Mouse (Mus musculus) adrenal gland (tissue): ENCODE measurements around the gene Klhl3.

Source experiments
- intact Hi-C: fragments of 180-260 bp; cut with DNase I; formaldehyde crosslinking; loops from one replicate; pipeline ENCODE4 v1.15.1; 2025
- microRNA-seq, 2 experiments: library from miRNA; unstranded; fragments of <30 nt; microRNA quantifications; one replicate each; pipeline ENCODE4; 2019

Gene Klhl3

DNA sequence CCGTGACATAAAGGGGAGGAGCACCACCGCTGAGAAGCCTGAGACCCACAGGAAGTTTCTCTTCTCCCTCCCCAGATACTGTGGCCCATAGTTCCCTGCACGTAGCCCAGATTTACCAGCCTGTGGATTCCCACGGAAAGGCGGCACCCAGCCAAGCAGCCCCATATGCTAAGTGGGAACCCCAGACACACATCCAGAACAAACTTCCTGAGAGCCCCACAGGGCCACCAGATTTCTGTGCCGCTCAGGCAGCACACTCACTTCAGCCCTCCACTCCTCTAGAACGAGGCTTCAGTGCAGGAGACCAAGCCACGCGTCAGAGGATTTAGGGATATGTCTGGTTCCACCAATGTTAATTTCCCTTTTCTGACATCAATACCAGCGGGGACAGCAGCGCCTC is 130.5 kb downstream of the Klhl3 start:
- intact Hi-C loops = no loop called here

DNA sequence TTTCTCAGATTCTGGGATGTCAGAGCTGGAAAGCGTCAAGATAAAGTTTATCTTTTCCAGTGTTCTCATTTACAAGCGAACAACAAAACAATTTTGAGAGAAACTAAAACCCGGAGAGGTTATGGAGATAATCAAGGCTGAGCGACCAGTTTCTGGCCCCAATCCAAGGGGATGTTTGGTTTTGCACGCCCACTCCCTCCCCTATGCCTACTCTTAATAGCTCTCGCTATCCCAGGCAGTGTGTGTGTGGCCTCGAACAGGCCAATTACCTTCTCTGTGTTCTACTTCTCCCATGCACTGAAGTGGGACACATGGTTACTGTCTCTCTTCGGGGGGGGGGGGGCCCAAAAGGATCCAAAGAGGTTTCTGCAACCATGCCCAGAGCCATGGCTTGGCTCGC is 132.7 kb downstream of the Klhl3 start:
- intact Hi-C loops = no loop called here

DNA sequence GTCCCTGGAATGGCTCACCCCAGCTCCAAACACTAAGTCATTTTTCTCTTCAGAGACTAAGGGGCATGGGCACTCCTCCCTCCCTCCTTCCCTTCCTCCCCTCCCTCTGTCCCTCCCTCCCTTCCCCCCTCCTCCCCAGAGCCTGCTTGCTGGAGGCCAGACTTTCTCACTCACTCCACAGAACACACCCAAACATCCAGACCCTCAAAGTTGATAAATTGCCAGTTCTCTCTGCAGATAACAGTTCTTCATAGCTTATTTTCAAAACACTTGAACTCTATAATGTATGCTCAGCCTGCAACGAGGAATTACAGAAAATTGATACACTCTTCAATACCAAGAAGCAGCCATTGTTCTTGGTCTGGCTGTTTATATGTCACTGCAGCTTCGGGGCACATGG is 133.3 kb downstream of the Klhl3 start:
- intact Hi-C loops = no loop called here

DNA sequence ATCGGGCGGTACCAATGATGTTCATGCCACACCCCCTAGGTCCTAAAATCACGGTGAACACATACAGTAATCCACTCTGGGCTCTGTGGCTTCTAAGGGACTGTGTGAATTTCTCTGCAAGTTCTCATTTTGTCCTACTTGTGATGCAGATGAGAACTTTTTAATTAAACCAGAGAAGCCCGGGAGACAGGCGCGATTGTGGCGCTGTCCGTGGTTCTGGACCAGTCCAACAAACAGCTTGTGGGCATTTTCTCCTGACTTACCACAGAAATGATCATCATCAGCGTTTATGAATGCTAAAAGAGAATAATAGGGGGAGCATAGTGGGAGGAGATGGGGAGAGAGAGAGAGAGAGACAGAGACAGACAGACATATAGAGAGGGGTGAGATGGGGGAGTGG is 134.5 kb downstream of the Klhl3 start:
- intact Hi-C loops = no loop called here

DNA sequence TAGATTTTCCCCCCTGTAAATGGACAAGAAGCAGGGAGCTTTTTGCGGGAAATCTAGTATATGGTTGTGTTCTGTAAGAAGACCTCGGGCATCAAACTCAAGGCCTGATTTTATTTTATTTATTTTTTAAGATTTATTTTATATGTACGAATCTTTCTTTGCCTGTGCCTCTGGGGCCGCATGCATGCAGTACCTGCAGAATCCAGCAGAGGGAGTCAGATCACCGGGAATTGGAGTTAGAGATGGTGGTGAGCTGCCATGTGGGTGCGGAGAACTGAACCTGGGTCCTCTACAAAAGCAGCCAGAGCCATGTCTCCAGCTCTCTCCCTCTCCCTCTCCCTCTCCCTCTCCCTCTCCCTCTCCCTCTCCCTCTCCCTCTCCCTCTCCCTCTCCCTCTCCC is 135.7 kb downstream of the Klhl3 start:
- intact Hi-C loops = no loop called here

DNA sequence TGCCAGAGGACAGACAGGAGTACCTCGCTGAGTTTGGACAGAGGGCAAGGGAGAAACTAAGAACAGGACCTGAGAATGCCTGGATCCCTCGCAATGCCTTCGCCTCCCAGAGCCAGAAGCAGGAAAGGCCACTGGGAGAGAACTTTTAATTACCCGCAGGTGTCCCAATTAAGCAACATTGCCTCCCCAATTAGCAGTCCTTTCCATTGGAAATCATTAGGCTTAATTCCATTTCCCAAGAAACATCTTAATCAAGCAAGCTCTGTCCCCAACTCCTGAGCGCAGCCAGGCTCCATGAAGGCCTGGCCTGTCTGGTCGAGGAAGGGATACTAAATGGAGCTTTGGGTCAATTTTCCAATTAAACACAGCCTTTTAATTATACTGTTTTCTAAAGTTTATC is 147.7 kb downstream of the Klhl3 start:
- intact Hi-C loops = no loop called here

DNA sequence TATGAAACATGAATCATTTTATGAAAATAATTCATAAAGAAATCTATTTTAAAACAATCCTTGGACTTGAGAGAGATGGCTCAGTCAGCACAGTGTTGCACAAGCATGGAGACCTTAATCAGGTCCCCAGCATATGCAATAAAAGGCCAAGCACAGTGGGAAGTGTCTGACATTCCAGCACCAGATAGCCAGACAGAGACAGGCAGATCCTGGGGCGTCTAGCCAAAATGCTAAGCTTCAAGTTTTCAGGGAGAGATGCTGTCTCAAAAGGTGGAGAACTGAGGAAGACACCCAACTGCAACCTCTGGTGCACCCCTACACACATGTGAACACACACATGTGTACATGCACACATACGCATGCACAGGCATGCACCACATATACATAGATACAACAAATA is 153.1 kb downstream of the Klhl3 start:
- intact Hi-C loops = no loop called here

DNA sequence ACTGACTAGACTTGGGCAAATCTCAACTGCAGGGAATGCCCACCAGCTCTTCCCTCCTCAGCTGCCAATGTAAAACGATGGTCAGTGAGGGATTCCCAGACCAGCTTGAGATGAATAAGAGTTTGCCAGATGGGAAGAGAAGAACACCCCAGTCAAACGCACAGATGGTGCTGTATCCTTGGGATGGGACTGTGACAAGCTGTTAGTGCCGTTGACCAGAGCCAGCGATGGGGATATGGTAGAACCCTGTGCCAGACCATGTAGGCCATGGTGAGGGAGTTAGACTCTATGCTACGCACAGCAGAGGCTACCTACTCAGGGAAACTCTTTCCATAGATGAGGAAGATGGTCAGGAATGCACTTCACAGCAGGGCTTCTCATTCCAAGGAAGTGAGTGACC is 153.6 kb downstream of the Klhl3 start:
- intact Hi-C loops = no loop called here

Small RNA genes within 50 kb of the gene (microRNA-seq; reads per million reads assigned to microRNA genes)
- gene Mir874 = 131 to 174 reads per million in 2 experiments
